Mouse (Mus musculus) kidney, postnatal 14 days (tissue): Measurements from ENCODE around the gene St6gal1.

Source experiments
- DNase-seq: peaks from one replicate; pipeline ENCODE4 v3.0.0; 2022; ENCODE audit warnings: mixed read lengths

St6gal1 gene

GRCm38 (mm10) chr16:23275661-23276060, 51.1 kb downstream of the St6gal1 start:
- no peak for DNase-seq

GRCm38 (mm10) chr16:23279879-23280741, 55.6 kb downstream of the St6gal1 start:
- no peak for DNase-seq

- no peak for DNase-seq
Measured at GRCm38 (mm10) chr16:23280742-23281090, 56.2 kb downstream of the St6gal1 start.

- DNase-seq, result no peak
Measured at GRCm38 (mm10) chr16:23282241-23282640, 57.7 kb downstream of the St6gal1 start.

- DNase-seq, result no peak
Measured at GRCm38 (mm10) chr16:23282941-23283340, 58.4 kb downstream of the St6gal1 start.

GRCm38 (mm10) chr16:23283677-23284076, 59.1 kb downstream of the St6gal1 start:
- DNase-seq, result no peak

- DNase-seq, result no peak
Measured at GRCm38 (mm10) chr16:23284470-23285394, 60.2 kb downstream of the St6gal1 start.

- no peak for DNase-seq
Measured at GRCm38 (mm10) chr16:23286380-23287097, 62.0 kb downstream of the St6gal1 start.

- no peak for DNase-seq
Measured at GRCm38 (mm10) chr16:23287312-23288040, 62.9 kb downstream of the St6gal1 start.

- DNase-seq, result no peak
Measured at GRCm38 (mm10) chr16:23288103-23288502, 63.6 kb downstream of the St6gal1 start.

- DNase-seq, result no peak
Measured at GRCm38 (mm10) chr16:23289424-23289823, 64.9 kb downstream of the St6gal1 start.

GRCm38 (mm10) chr16:23290171-23290570, 65.6 kb downstream of the St6gal1 start:
- DNase-seq, result no peak

- DNase-seq, result peak; percentile 43
Measured at GRCm38 (mm10) chr16:23291521-23291920, 67.0 kb downstream of the St6gal1 start.

GRCm38 (mm10) chr16:23294236-23294635, 69.7 kb downstream of the St6gal1 start:
- no peak for DNase-seq

GRCm38 (mm10) chr16:23294747-23295146, 70.2 kb downstream of the St6gal1 start:
- no peak for DNase-seq

- no peak for DNase-seq
Measured at GRCm38 (mm10) chr16:23295720-23296119, 71.2 kb downstream of the St6gal1 start.

GRCm38 (mm10) chr16:23296721-23297120, 72.2 kb downstream of the St6gal1 start:
- no peak for DNase-seq

GRCm38 (mm10) chr16:23298441-23298840, 73.9 kb downstream of the St6gal1 start:
- no peak for DNase-seq

- DNase-seq, result no peak
Measured at GRCm38 (mm10) chr16:23298911-23299310, 74.4 kb downstream of the St6gal1 start.

- no peak for DNase-seq
Measured at GRCm38 (mm10) chr16:23299904-23300740, 75.6 kb downstream of the St6gal1 start.

GRCm38 (mm10) chr16:23301762-23302161, 77.2 kb downstream of the St6gal1 start:
- DNase-seq, result no peak
